Mouse (Mus musculus): ENCODE results near the gene Nfkbib.

Nfkbib gene

GRCm38 (mm10) chr7:28767462-28767965, at the start of gene Nfkbib:
TSS of gene Nfkbib (minus strand) at chr7:28767512.
- DNase-seq (ENCODE audit: low spot score): no peak

- no peak for DNase-seq (ENCODE audit: low spot score)
Observed at GRCm38 (mm10) chr7:28816920-28817319, 49.6 kb upstream of the Nfkbib start.

- peak; percentile 22 for DNase-seq (ENCODE audit: low spot score)
Observed at GRCm38 (mm10) chr7:28816201-28816600, 48.9 kb upstream of the Nfkbib start.

- no peak for DNase-seq (ENCODE audit: low spot score)
Observed at GRCm38 (mm10) chr7:28815230-28815629, 47.9 kb upstream of the Nfkbib start.

GRCm38 (mm10) chr7:28814306-28815034, 47.2 kb upstream of the Nfkbib start:
- DNase-seq (ENCODE audit: low spot score): no peak

- DNase-seq (ENCODE audit: low spot score): no peak
Observed at GRCm38 (mm10) chr7:28812949-28813348, 45.6 kb upstream of the Nfkbib start.

- no peak for DNase-seq (ENCODE audit: low spot score)
Observed at GRCm38 (mm10) chr7:28812436-28812835, 45.1 kb upstream of the Nfkbib start.

GRCm38 (mm10) chr7:28811640-28812275, 44.4 kb upstream of the Nfkbib start:
- DNase-seq (ENCODE audit: low spot score): no peak

GRCm38 (mm10) chr7:28811228-28811627, 43.9 kb upstream of the Nfkbib start:
- peak; percentile 95 for DNase-seq (ENCODE audit: low spot score)

- peak; percentile 98 for DNase-seq (ENCODE audit: low spot score)
Observed at GRCm38 (mm10) chr7:28810107-28811066, 43.1 kb upstream of the Nfkbib start.

GRCm38 (mm10) chr7:28809401-28810089, 42.2 kb upstream of the Nfkbib start:
- DNase-seq (ENCODE audit: low spot score): peak; percentile 62

- DNase-seq (ENCODE audit: low spot score): peak; percentile 83
Observed at GRCm38 (mm10) chr7:28808957-28809393, 41.7 kb upstream of the Nfkbib start.

- DNase-seq (ENCODE audit: low spot score): peak; percentile 38
Observed at GRCm38 (mm10) chr7:28808221-28808941, 41.1 kb upstream of the Nfkbib start, which contains the start of gene Hnrnpl. TSS of gene Hnrnpl (plus strand) at chr7:28808541.

- no peak for DNase-seq (ENCODE audit: low spot score)
Observed at GRCm38 (mm10) chr7:28807641-28808220, 40.4 kb upstream of the Nfkbib start.

- no peak for DNase-seq (ENCODE audit: low spot score)
Observed at GRCm38 (mm10) chr7:28806869-28807268, 39.6 kb upstream of the Nfkbib start.

GRCm38 (mm10) chr7:28803756-28804155, 36.4 kb upstream of the Nfkbib start:
- DNase-seq (ENCODE audit: low spot score): no peak

GRCm38 (mm10) chr7:28802846-28803588, 35.7 kb upstream of the Nfkbib start:
- DNase-seq (ENCODE audit: low spot score): no peak

GRCm38 (mm10) chr7:28801901-28802670, 34.8 kb upstream of the Nfkbib start:
- DNase-seq (ENCODE audit: low spot score): peak; percentile 33

- DNase-seq (ENCODE audit: low spot score): no peak
Observed at GRCm38 (mm10) chr7:28801451-28801850, 34.1 kb upstream of the Nfkbib start.
